Mouse (Mus musculus): ENCODE data around the gene Mvb12a.

- no peak for TF ChIP-seq POLR2A (IDR thresholded peaks at IDR 0.05; ENCODE audit: control insufficient read depth, extremely low read depth, insufficient read depth, low read length, poor library complexity)
- TF ChIP-seq CTCF (IDR thresholded peaks at IDR 0.05; ENCODE audit: borderline replicate concordance, control insufficient read depth, extremely low read depth, insufficient read depth, low read length, poor library complexity): no peak
Observed at GRCm38 (mm10) chr8:71534263-71534810, 8.4 kb upstream of the Mvb12a start.

Data from thymus, adult 2 months (tissue).